Mouse (Mus musculus) right cerebral cortex, postnatal 4 days (tissue): Measurements from ENCODE around the gene A230050P20Rik.
A peak's percentile ranks its signal among the peaks of the same experiment; 100 is the strongest.

ENCODE experiments used
- DNase-seq: peaks from one replicate; pipeline ENCODE4 v3.0.0-alpha.2; 2022

A230050P20Rik gene

GRCm38 (mm10) chr9:20875021-20875790, 6.8 kb downstream of the A230050P20Rik start:
- no peak for DNase-seq

- no peak for DNase-seq
Observed at GRCm38 (mm10) chr9:20876318-20877117, 8.1 kb downstream of the A230050P20Rik start.

GRCm38 (mm10) chr9:20877118-20878040, 8.9 kb downstream of the A230050P20Rik start:
- no peak for DNase-seq

- peak; percentile 99 for DNase-seq
Observed at GRCm38 (mm10) chr9:20878041-20878709, 9.7 kb downstream of the A230050P20Rik start.

GRCm38 (mm10) chr9:20878710-20879065, 10.2 kb downstream of the A230050P20Rik start:
- peak; percentile 52 for DNase-seq

- no peak for DNase-seq
Observed at GRCm38 (mm10) chr9:20879097-20879792, 10.8 kb downstream of the A230050P20Rik start, which contains the start of gene Angptl6. Angptl6 (minus strand) TSS chr9:20879727.

- DNase-seq: no peak
Observed at GRCm38 (mm10) chr9:20886563-20886962, 18.1 kb downstream of the A230050P20Rik start.

GRCm38 (mm10) chr9:20887191-20887590, 18.7 kb downstream of the A230050P20Rik start:
- no peak for DNase-seq

GRCm38 (mm10) chr9:20887704-20888385, 19.4 kb downstream of the A230050P20Rik start, which contains the start of gene Ppan:
Ppan (plus strand) TSS chr9:20888175.
- peak; percentile 94 for DNase-seq

GRCm38 (mm10) chr9:20888386-20888765, 19.9 kb downstream of the A230050P20Rik start:
- no peak for DNase-seq

- DNase-seq: no peak
Observed at GRCm38 (mm10) chr9:20889185-20890141, 21.0 kb downstream of the A230050P20Rik start.

GRCm38 (mm10) chr9:20890411-20890810, 22.0 kb downstream of the A230050P20Rik start:
- DNase-seq: no peak

- DNase-seq: no peak
Observed at GRCm38 (mm10) chr9:20891339-20892103, 23.1 kb downstream of the A230050P20Rik start.

- DNase-seq: no peak
Observed at GRCm38 (mm10) chr9:20892104-20892653, 23.7 kb downstream of the A230050P20Rik start.

GRCm38 (mm10) chr9:20893069-20893468, 24.6 kb downstream of the A230050P20Rik start:
- no peak for DNase-seq

- DNase-seq: no peak
Observed at GRCm38 (mm10) chr9:20893590-20894343, 25.3 kb downstream of the A230050P20Rik start.

- DNase-seq: no peak
Observed at GRCm38 (mm10) chr9:20894629-20895028, 26.2 kb downstream of the A230050P20Rik start.

GRCm38 (mm10) chr9:20895382-20895781, 26.9 kb downstream of the A230050P20Rik start:
- DNase-seq: no peak
